Mouse (Mus musculus) kidney, adult 2 months (tissue): ENCODE measurements at regions not wholly inside any gene's neighbourhood (a gene's known extent, or its start where the extent isn't known, plus 50 kb on each side); places are given as distances from the start of the nearest gene placed in this dataset.

Experiments used
- CTCF ChIP-seq: fragments of 200-500 bp; conservative IDR thresholded peaks from 2 replicates; pipeline ENCODE4 v1.5.1; 2011; ENCODE audit warnings: low read depth, mild to moderate bottlenecking, control low read depth, low read length, moderate library complexity, mixed read lengths; ENCODE audit not compliant: insufficient read depth, insufficient read length
- POLR2A ChIP-seq: fragments of 200-500 bp; IDR thresholded peaks from one replicate; pipeline ENCODE4 v1.6.1; 2011; ENCODE audit warnings: low read depth, low read length, control low read depth

GRCm38 (mm10) chr10:126422066-126422465, 456.1 kb downstream of the Lrig3 start:
- no peak for TF ChIP-seq CTCF
- no peak for TF ChIP-seq POLR2A
